Mouse (Mus musculus) thymus, postnatal 10 days (tissue): Measurements from ENCODE around the gene Mcpt2.
"Not testable (repeated sequence)": the region's sequence is repeated elsewhere in the genome, so short reads cannot be mapped to it uniquely, and the experiment has no call there.

Experiments
- DNase-seq, 2 experiments: peaks; one replicate each; pipeline ENCODE4 v3.0.0; 2021; ENCODE audit warnings: low spot score in 2 of 2

Mcpt2 gene

DNA sequence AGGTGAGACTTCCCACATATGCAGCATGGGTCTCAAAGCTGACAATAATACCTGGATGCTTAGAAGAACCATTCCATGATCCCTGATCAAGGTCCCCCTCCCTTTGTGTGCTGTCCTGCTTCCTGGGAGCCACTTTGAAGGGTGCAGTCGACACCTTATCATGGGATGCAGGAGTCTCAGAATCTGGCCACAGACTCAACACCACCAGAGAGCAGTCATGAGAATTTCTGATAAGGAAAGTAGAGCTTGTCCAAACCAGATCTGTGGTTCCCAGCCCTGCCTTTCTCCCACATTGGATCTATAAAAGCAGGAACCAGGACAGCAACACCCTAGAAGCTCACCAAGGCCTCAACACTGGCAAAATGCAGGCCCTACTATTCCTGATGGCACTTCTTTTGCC lies at the start of gene Mcpt2:
Mcpt2 (plus strand) TSS at position 250 of the 400 bp plus-strand sequence.
- not testable (repeated sequence) for DNase-seq

DNA sequence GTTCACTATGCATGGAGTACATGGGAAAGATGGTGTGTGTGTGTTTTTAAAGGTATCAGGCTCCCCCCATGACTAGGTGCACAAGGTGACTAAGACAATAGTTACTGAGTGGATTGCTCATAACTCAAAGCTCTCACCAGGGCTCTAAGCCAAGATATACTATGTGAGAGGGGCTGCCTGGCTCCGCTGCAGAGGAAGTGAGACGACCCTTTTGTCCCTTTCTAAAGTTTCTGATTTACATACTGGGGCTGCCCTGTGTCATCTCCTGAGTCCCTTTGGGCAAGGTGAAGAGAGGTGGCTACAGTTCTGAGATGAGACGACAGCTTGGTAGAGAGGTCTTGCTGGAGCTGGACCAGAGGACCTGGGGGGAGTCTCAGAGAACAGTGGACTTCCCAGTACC lies 28.7 kb upstream of the Mcpt2 start:
- DNase-seq: no peak

- DNase-seq: no peak
Observed at GRCm38 (mm10) chr14:56013924-56014323, 27.9 kb upstream of the Mcpt2 start.

- not testable (repeated sequence) for DNase-seq
Observed at GRCm38 (mm10) chr14:56017671-56018070, 24.2 kb upstream of the Mcpt2 start, which contains the start of gene Mcpt1. Mcpt1 (plus strand) TSS chr14:56017971.

DNA sequence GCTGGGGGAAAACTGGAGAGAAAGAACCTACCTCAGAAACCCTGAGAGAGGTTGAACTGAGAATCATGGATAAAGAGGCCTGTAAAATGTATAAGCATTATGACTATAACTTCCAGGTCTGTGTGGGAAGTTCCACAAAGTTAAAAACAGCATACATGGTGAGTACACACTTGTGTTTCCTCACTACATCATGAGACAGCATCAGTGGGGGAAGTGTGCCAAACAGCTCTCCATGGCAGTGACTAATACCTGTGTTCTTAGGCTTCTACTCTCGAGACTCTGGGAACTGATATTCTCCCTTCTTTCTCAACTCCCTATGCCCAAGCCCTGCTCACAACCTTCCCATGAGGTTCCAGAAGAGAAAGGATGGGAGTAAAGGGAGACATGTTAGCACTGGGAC lies 22.4 kb upstream of the Mcpt2 start:
- no peak for DNase-seq

DNA sequence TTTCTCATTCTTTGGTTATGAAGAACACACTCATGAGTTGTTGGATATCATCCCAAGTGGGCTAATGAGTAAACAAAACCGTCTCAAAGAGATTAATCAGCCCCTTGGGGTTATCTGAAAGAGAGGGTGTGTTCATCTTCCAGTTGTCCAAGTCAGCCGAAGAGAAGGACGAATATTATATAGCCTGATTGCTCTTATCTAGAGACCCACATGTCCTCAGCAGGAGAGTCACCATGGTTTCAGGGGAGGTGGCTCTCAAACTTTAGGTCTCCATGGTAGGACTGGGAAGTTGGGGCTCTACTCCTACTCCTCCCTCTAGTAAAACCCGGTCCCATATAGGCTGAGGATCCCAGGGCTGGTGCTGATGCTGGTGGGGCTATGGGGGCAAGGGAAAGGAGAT lies 20.5 kb upstream of the Mcpt2 start:
- DNase-seq: not testable (repeated sequence)

DNA sequence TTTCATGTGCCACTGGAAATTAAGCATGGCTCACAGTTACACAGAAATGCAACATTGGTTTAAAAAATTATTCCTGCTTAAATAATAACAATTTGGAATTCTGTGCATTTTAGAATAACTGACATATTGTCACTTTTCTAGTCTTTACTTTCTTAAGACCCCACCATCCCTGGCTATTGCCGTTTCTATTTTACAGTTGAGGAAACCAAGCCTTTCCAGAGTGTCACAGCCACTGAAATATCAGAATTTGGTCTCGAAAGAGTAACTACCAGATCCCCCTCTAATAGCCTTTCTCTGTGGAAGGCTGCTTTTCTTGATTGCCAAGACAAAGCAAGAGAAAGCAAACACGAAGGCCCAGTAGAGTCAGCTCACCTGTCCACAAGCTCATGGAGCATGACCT lies 11.4 kb upstream of the Mcpt2 start, which contains the start of gene Mcpt9:
Mcpt9 (minus strand) TSS at position 101 of the 400 bp plus-strand sequence.
- not testable (repeated sequence) for DNase-seq

DNA sequence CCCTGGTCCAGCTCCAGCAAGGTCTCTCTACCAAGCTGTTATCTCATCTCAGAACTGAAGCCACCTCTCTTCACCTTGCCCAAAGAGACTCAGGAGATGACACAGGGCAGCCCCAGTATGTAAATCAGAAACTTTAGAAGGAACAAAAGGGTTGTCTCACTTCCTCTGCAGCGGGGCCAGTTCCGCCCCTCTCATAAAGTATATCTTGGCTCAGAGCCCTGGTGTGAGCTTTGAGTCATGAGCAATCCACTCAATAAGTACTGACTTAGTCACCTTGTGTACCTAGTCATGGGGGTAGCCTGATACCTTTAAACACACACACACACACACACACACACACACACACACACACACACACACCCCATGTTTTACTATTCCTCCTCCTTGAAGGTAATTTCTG lies 7.4 kb upstream of the Mcpt2 start:
- no peak for DNase-seq

- DNase-seq: no peak
Observed at GRCm38 (mm10) chr14:56055408-56055807, 13.6 kb downstream of the Mcpt2 start.

DNA sequence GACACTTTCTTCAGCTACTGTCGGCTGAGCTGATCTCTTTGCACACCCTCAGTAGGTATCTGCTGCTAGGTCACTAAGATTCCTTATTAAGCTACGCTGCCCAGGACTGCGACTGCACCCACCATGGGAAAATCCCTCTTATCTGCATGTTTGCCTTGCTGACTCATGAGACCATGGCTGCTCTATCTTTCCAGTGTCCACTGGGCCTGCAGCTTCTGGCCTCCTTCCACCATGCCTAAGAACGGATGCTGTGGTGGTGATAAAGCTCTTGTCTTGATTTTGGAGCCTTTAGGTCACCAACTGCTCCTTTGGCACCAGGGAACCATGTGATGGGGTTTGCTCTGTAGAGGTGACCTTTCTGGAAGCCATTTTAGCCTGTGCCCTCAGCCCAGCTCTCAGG lies 15.9 kb downstream of the Mcpt2 start:
- DNase-seq: no peak

GRCm38 (mm10) chr14:56062213-56062612 lies 20.4 kb downstream of the Mcpt2 start, which contains the start of gene Mcpt4:
Mcpt4 (minus strand) TSS chr14:56062313.
- DNase-seq: not testable (repeated sequence)

DNA sequence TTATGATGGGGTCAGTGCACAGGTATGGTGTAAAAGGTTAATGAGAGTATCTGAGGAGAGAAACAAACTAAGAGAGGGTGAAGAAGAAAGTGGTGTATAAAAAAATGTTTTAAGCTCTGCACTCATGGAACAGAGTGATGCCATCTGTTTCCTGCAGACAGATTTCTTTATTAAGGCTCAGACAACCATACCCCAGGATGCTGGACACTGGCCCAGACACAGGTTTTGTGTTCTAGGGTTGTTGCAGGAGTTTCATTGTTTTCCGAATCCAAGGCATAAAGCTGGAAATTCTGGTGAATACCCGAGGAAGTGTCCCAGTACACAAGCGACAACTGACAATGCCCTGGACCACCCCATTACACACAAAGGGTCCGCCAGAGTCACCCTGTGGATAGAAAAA lies 40.2 kb downstream of the Mcpt2 start:
- DNase-seq: no peak

- no peak for DNase-seq
Observed at GRCm38 (mm10) chr14:56085167-56085566, 43.3 kb downstream of the Mcpt2 start, which contains the start of gene Mcpt8. Mcpt8 (minus strand) TSS chr14:56085273.

DNA sequence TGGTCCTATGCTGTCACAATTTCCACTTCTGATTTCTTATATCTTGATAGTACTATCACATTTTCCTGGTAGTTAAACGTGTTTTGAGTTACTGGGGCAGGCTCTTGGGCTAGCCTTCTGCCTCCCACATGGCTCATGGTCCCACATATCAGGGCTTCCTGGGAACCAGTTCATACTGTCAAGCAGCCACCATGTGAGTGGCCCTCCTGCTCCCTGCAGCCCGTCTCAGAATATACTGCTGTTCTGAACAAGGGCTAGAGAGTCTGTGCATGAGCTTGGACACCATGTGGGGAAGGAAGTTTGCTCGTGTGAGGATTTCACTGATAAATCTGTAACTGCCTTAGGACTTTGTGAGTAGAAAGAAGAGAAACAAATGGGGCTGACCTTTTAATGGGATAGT lies 44.9 kb downstream of the Mcpt2 start:
- DNase-seq: no peak

DNA sequence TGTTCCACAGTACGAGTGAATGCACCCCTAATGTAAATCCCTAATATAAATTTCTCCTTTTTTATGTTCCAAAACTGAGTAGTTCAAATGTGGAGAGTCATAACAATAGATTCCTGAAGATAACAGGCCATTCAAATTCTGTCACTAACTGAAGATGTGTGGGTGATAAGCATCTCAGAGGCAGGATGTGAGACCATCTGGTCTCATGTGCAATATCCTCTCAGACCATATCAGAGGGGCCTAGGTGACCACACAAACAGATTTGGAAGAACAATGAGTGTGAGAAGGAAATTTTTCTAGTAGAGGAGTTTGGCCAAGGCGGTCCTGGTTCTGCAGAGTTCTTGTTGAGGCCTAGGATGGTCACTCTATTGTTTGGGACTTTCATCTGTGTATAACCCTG lies 51.5 kb downstream of the Mcpt2 start:
- no peak for DNase-seq
